Mouse (Mus musculus): Measurements from ENCODE around the gene Pon3. TPM values are rescaled to one million over a fixed set of nuclear protein-coding genes. Genes with fewer than 3 reads are reported as not detected.

Gene Pon3
- total and polyA plus RNA-seq, 2 experiments from 2014 or later = 4.1 to 5.8 TPM

GRCm38 (mm10) chr6:5280576-5281305 lies 24.7 kb upstream of the Pon3 start:
- WGBS = 54% methylated on average over 6 of the region's 6 CpGs
- Histone ChIP-seq H3K4me1 (ENCODE audit: insufficient read depth, low read length) (peaks cover 4% of the 10 kb centered on the region; the same call in 1 of the 2 replicates), H3K36me3 (ENCODE audit: insufficient read depth, low read length) (no peaks in the 10 kb centered on the region), H3K27me3 (ENCODE audit: insufficient read depth, low read length) (no peaks in the 10 kb centered on the region), H3K4me3 (ENCODE audit: low read length) (no peak overlapping the region), H3K27ac (no peak overlapping the region), H3K9ac (replicated peaks; ENCODE audit: low read length) (no peak overlapping the region), H3K4me2 (ENCODE audit: low read depth, low read length) (no peak overlapping the region), H3K9me3 (ENCODE audit: low read length) (no peaks in the 10 kb centered on the region)
- TF ChIP-seq CTCF (IDR thresholded peaks at IDR 0.05; ENCODE audit: low read depth) = no peak
- ATAC-seq (no peak), DNase-seq (ENCODE audit: low spot score) (no peak)

- H3K9me3 ChIP-seq (ENCODE audit: low read length) = no peaks in the 10 kb centered on the region
- no peak for TF ChIP-seq CTCF (IDR thresholded peaks at IDR 0.05; ENCODE audit: low read depth)
- H3K9ac ChIP-seq (replicated peaks; ENCODE audit: low read length) = no peak overlapping the region
- H3K36me3 ChIP-seq (ENCODE audit: insufficient read depth, low read length) = no peaks in the 10 kb centered on the region
- H3K4me2 ChIP-seq (ENCODE audit: low read depth, low read length) = no peak overlapping the region
- no peaks in the 10 kb centered on the region for H3K27me3 ChIP-seq (ENCODE audit: insufficient read depth, low read length)
- DNase-seq (ENCODE audit: low spot score) = no peak
- H3K4me1 ChIP-seq (ENCODE audit: insufficient read depth, low read length) = peaks cover 4% of the 10 kb centered on the region; the same call in 1 of the 2 replicates
- H3K4me3 ChIP-seq (ENCODE audit: low read length) = no peak overlapping the region
- no peak for ATAC-seq
- no peak overlapping the region for H3K27ac ChIP-seq
- WGBS = 53% methylated on average over 5 of the region's 5 CpGs
Observed at GRCm38 (mm10) chr6:5277972-5278371, 21.9 kb upstream of the Pon3 start.

GRCm38 (mm10) chr6:5269641-5270040 lies 13.6 kb upstream of the Pon3 start:
- ATAC-seq = 0 out of 2 replicates have a peak, but pooled peaks have one; percentile 38
- TF ChIP-seq CTCF (IDR thresholded peaks at IDR 0.05; ENCODE audit: low read depth) = no peak
- no peak overlapping the region for H3K9ac ChIP-seq (replicated peaks; ENCODE audit: low read length)

GRCm38 (mm10) chr6:5264793-5265192 lies 8.7 kb upstream of the Pon3 start:
- no peaks in the 10 kb centered on the region for H3K36me3 ChIP-seq (ENCODE audit: insufficient read depth, low read length)
- 66% methylated on average over 8 of the region's 8 CpGs for WGBS
- no peak overlapping the region for H3K9ac ChIP-seq (replicated peaks; ENCODE audit: low read length)
- H3K27me3 ChIP-seq (ENCODE audit: insufficient read depth, low read length) = no peaks in the 10 kb centered on the region
- no peak overlapping the region for H3K27ac ChIP-seq
- no peak for ATAC-seq
- TF ChIP-seq CTCF (IDR thresholded peaks at IDR 0.05; ENCODE audit: low read depth) = no peak
- H3K9me3 ChIP-seq (ENCODE audit: low read length) = no peaks in the 10 kb centered on the region
- H3K4me3 ChIP-seq (ENCODE audit: low read length) = no peak overlapping the region
- H3K4me1 ChIP-seq (ENCODE audit: insufficient read depth, low read length) = no peaks in the 10 kb centered on the region
- DNase-seq (ENCODE audit: low spot score) = no peak
- no peak overlapping the region for H3K4me2 ChIP-seq (ENCODE audit: low read depth, low read length)

More at GRCm38 (mm10) chr6:5269641-5270040, 13.6 kb upstream of the Pon3 start:
- Histone ChIP-seq H3K4me3 (ENCODE audit: low read length) (no peak overlapping the region), H3K27ac (no peak overlapping the region), H3K4me2 (ENCODE audit: low read depth, low read length) (no peak overlapping the region), H3K9me3 (ENCODE audit: low read length) (no peaks in the 10 kb centered on the region), H3K4me1 (ENCODE audit: insufficient read depth, low read length) (no peaks in the 10 kb centered on the region), H3K36me3 (ENCODE audit: insufficient read depth, low read length) (no peaks in the 10 kb centered on the region), H3K27me3 (ENCODE audit: insufficient read depth, low read length) (no peaks in the 10 kb centered on the region)
- 70% methylated on average over 6 of the region's 6 CpGs for WGBS
- DNase-seq (ENCODE audit: low spot score) = peak; percentile 1

- ATAC-seq = no peak
- no peak for TF ChIP-seq CTCF (IDR thresholded peaks at IDR 0.05; ENCODE audit: low read depth)
- Histone ChIP-seq H3K9me3 (ENCODE audit: low read length) (no peaks in the 10 kb centered on the region), H3K4me1 (ENCODE audit: insufficient read depth, low read length) (no peaks in the 10 kb centered on the region), H3K4me2 (ENCODE audit: low read depth, low read length) (no peak overlapping the region), H3K4me3 (ENCODE audit: low read length) (no peak overlapping the region), H3K9ac (replicated peaks; ENCODE audit: low read length) (no peak overlapping the region), H3K27me3 (ENCODE audit: insufficient read depth, low read length) (no peaks in the 10 kb centered on the region), H3K36me3 (ENCODE audit: insufficient read depth, low read length) (no peaks in the 10 kb centered on the region), H3K27ac (no peak overlapping the region)
- no peak for DNase-seq (ENCODE audit: low spot score)
- WGBS = 84% methylated on average over 8 of the region's 8 CpGs
Observed at GRCm38 (mm10) chr6:5263250-5263999, 7.3 kb upstream of the Pon3 start.

- 79% methylated on average over 10 of the region's 10 CpGs for WGBS
- no peaks in the 10 kb centered on the region for H3K27me3 ChIP-seq (ENCODE audit: insufficient read depth, low read length)
- no peak overlapping the region for H3K4me2 ChIP-seq (ENCODE audit: low read depth, low read length)
- H3K4me3 ChIP-seq (ENCODE audit: low read length) = no peak overlapping the region
- no peak overlapping the region for H3K27ac ChIP-seq
- TF ChIP-seq CTCF (IDR thresholded peaks at IDR 0.05; ENCODE audit: low read depth) = no peak
- no peaks in the 10 kb centered on the region for H3K36me3 ChIP-seq (ENCODE audit: insufficient read depth, low read length)
- ATAC-seq (no peak), DNase-seq (ENCODE audit: low spot score) (no peak)
- H3K9ac ChIP-seq (replicated peaks; ENCODE audit: low read length) = no peak overlapping the region
- H3K4me1 ChIP-seq (ENCODE audit: insufficient read depth, low read length) = no peaks in the 10 kb centered on the region
- no peaks in the 10 kb centered on the region for H3K9me3 ChIP-seq (ENCODE audit: low read length)
Observed at GRCm38 (mm10) chr6:5262322-5263249, 6.5 kb upstream of the Pon3 start.

Measured in hindbrain, postnatal 0 days (tissue).